Mouse (Mus musculus): ENCODE measurements around the gene Gm49630. TPM values are rescaled to one million over a fixed set of nuclear protein-coding genes. Genes with fewer than 3 reads are reported as not detected.
"Not testable (repeated sequence)": the region's sequence is repeated elsewhere in the genome, so short reads cannot be mapped to it uniquely, and the experiment has no call there.

Gm49630 gene
- total and polyA plus RNA-seq, 2 experiments from 2014 or later = not detected

- TF ChIP-seq CTCF (IDR thresholded peaks at IDR 0.05) = peak; percentile 65
- not testable (repeated sequence) for H3K9ac ChIP-seq (replicated peaks; ENCODE audit: low read length, poor library complexity, severe bottlenecking); H3K27me3 ChIP-seq (ENCODE audit: insufficient read depth, low read length); H3K4me2 ChIP-seq (ENCODE audit: low read depth, low read length, poor library complexity, severe bottlenecking); H3K4me1 ChIP-seq (ENCODE audit: insufficient read depth, low read length); DNase-seq (ENCODE audit: low spot score); H3K4me3 ChIP-seq (ENCODE audit: low read depth, low read length); H3K36me3 ChIP-seq (ENCODE audit: insufficient read depth, low read length); H3K9me3 ChIP-seq (ENCODE audit: low read length); H3K27ac ChIP-seq (ENCODE audit: low read depth, low read length)
- 68% methylated on average over 7 of the region's 8 CpGs for WGBS
- ATAC-seq (ENCODE audit: low FRiP score) = peak; percentile 91
Measured at GRCm38 (mm10) chr17:7306278-7307196, 65.2 kb downstream of the Gm49630 start.

Other genes starting within 250 kb of the Gm49630 start
- gene Rps6ka2, start 201.9 kb downstream of the Gm49630 start, total RNA-seq (2014; rRNA removed) = 33.2 and 34.2 TPM in 2 replicates
- gene Rps6ka2, start 201.9 kb downstream of the Gm49630 start, polyA plus RNA-seq (2015; fragmentation: Nextera tagmentation; extraction: Ambion mirVana) = 14.7 and 16.8 TPM in 2 replicates
- gene Tcp10a, start 47.3 kb downstream of the Gm49630 start, total RNA-seq (2014; rRNA removed) = not detected in 2 replicates
- gene Tcp10a, start 47.3 kb downstream of the Gm49630 start, polyA plus RNA-seq (2015; fragmentation: Nextera tagmentation; extraction: Ambion mirVana) = 0.11 TPM in 1 of 2 replicates, not detected in the other
- not detected in 2 replicates for gene Ttll2, start 19.3 kb downstream of the Gm49630 start, total RNA-seq (2014; rRNA removed)
- gene Ttll2, start 19.3 kb downstream of the Gm49630 start, polyA plus RNA-seq (2015; fragmentation: Nextera tagmentation; extraction: Ambion mirVana) = not detected in 2 replicates
- 0.19 TPM in 1 of 2 replicates, not detected in the other for gene Unc93a2, start 13.5 kb upstream of the Gm49630 start, total RNA-seq (2014; rRNA removed)
- gene Unc93a2, start 13.5 kb upstream of the Gm49630 start, polyA plus RNA-seq (2015; fragmentation: Nextera tagmentation; extraction: Ambion mirVana) = 0.05 TPM in 1 of 2 replicates, not detected in the other